Mouse (Mus musculus): ENCODE measurements around the gene Adcy7.
A peak's percentile ranks its signal among the peaks of the same experiment; 100 is the strongest.

Gene Adcy7

DNA sequence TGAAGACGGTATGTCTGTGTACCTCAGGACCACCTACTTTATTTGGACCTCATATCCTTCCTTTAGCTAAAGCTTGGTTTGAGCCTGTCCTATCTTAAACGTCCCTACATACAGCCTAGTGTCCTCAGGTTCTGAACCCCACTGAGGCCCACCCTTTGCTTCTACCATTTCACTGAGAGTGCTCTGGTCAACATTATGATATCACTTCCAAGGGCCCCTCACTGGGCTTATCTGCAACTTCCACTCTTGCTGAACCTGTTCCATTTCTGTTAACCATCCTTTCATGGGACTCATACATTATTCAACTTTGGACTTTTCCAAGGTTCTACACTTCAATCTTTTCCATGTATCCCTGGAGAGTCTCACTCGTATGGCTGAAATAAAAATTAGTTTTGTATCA lies 62.8 kb downstream of the Adcy7 start:
- DNase-seq = no peak

DNA sequence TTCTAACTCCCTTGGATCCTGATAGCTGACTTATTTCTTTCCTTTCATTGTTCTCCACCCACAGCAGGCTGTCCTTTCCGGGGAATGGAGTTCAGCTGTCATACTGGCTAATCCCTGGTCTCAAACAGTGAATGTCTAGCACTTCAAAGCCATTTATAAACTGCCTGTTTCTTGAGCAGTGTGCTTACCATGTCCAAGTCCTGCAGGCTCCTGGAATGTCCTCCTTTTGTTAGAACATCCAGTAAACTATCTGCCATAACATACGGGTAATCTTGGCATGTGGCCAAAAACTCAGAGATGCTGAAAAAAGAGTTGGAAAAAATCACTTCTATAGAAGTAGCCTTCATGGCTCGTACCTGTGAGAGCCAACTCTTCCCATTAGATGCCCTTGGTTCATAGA lies 67.0 kb downstream of the Adcy7 start:
- DNase-seq = peak; percentile 36 to 58

DNA sequence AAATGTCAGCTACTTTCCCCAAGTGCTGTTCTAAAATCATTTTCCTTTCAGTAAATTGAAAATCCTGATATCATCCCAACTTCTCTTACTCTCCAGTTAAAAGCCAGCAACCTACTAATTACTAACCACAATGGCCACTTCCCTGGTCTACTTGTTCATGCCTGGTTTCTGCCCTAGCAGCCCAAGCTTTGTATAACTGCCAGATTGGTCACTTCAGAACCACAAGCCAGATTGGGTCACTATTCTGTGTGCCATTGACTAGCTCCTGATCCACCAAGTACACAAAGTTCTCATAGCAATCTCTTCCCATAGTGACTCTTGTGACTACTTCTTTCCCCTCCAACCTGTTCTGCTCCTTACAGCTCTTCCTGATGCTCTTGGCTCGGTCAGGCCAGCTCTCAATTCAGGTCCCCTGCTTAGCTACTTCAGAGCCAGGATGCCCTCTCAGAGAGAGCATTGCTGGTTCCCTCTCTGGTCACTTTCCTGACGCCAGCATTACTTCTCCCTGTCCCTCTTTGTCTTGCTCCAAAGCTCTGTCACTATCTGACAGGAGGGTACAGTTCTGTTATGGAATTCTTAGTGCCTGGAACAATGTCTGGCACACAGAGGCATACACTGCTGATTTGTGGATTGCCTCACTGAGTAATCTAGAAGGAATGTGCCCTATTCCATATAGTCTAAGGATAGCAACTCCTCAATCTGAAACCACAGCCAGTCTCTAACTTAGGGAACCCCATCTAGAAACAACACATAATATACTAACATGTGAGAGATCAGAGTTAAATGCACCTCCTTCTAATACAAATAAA lies 67.9 kb downstream of the Adcy7 start:
- DNase-seq = no peak

DNA sequence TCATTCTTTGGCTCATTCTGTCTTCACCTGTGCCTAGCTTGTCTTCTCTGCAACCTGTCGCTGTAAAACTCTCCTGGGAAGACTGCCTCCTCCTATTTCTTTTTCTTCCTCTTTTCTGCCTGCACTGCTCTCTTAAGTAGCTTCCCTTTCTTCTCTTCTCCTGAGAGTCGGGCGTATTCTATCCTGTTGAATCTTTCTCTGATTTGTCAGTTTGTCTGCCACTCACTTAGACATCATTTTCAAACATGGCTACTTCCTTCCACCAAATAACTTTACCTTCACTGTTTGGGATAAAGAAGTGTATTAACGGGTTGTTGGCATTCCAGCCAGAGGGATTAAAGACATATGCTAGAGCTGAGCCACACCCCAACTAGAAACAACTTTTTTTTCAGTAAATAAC lies 69.8 kb downstream of the Adcy7 start:
- DNase-seq = no peak

DNA sequence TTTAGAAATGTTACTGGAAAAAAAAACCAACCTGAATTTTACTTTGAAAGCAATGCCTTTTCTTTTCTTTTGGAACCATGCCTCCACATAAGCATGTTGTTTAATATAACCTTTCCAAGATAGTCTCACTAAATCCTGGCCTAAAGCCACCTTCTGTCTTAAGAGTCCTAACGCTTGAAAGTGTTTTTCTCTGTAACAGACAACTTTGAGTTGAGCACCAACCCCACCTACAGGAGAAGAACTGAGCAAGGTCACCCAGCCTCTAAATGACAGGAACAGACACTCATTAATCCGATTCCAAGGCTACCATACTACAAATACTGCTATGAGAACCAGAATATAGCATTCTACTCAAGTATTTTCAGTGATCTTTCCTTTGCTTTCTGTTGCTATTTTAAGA lies 76.8 kb downstream of the Adcy7 start:
- DNase-seq = no peak

DNA sequence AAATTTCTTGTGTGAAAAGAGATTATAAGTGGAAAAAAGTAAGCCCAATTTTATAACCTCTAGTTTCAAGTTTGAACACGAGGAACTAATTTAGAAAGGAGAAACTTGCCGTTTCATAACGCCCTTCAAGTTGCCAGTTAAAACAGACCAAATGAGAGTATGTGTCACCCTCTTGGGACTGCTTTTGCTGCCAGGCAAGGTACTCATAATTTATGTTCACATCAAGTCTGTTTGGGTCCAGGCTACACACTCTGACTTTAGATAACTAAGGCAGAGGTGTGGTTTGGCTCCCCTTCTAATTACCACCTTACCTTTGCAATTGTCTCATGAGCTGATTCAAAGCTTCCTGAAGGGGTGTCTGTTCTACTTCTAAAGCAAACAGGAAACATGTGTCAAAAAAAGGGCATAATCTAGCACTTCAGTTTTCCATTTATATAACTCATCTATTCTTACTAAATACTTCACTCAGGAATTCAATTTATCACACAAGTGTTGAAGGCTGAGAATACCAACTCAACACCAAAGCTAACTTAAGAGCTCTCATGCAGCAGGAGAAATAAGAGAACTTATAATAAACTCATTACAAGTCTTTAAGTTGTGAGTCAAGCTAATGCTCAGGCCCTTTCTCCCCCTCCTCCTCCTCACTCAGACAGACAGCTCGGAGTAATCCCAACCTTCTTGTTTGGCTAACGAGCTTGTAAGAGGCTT lies 85.2 kb downstream of the Adcy7 start:
- DNase-seq = no peak

DNA sequence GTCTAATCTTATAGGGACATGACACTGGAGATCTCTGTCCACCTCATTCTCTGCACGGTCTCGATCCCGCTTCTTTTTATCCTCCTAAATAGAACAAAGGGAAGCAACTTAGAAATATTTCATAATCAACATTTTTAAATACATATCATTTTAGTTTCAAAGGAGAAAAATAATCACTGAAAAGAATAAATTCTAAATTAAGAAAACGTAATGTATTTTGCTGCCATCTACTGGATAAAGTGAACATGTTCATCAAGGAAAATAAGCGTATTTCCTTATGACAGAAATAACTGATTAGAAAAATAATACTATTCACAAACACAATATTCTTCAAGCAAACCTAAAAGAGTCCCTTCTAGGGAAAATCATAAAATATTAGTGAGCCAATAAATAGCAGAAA lies 85.7 kb downstream of the Adcy7 start:
- no peak for DNase-seq

DNA sequence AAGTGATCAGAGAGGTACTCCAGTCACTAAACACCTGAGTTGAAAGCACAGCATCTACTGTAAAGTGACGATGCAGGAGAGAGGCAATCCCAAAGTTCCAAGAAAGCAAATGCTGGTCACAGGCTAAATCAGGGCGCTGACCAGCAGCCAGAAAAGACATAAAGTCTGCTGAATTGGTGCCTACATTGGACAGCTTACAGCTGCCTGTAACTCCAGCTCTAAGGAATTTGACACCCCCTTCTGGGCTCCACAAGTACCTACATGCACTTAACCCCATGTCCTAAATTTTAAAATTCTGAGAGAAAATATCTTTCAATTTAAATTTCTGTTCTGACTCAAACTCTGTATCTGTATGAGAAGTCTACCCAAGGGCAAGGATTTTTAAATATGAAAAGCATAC lies 87.8 kb downstream of the Adcy7 start:
- no peak for DNase-seq

DNA sequence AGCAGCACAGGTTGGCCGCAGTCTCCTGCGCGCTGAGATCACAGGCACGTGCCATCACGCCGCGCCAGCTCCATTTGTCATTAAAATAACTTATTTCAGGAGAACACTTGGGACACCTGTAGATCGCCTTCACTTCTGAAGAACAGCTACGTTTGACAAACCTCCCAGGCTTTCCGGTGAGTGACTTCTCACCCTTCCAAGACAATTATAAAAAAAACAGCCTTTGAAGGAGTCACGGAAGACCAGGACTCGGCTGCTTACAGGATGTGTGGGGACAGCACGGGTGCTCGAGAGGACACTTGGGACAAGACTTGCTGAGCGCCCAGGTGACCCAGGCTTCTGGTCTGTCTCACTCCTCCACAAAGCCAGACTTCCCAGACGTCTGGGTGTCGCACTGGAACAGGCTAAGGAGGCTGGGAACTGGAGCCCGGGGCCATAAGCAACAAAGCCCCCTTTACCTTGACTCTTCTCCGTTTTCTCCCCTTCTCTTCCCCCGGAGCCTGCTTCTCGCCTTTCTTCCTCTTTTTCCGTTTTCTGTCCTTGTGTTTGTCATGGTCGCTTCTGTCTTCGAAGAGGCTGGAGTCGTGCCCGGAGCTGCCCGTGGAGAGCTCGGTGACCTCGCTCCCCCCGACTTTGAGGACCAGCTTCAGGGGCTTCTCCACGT lies 89.0 kb downstream of the Adcy7 start:
- peak in 1 of 2 experiments; percentile 29 for DNase-seq

DNA sequence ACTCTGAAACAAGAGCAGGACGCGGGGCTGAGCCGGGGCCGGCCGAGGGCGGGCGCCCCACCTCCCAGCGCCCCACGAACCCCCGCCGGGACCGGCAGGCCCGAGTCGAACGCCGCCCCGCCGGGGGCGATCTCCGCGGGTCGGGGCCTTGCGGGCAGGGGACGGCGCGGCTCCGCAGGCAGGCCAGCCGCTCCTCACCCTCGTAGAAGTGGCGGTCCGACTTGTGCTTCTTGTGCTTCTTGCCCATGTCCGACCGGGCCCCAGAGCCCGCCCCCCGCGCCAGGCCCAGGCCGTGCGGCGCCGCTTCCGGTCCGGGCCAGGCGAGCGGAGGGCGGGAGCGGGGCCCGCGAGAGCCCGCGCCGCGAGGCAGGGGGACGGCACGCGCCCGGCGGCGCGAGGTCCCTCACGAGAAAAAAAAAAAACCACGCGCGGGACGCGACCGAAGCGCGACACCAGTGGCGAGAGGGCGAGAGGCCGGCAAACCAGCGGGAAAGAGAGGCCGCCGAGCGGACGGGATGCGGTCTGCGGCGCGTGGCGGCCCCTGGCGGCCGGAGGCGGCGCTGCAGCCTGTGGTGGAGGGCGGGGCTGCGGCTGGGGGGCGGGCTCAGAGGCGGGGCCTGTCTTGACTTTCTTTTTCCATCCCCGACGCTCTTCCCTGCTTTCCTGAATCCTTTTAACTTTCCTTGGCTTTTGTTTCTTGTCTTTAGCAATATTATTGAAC lies 89.7 kb downstream of the Adcy7 start, which contains the start of gene Brd7:
Gene Brd7, minus strand, starts transcription at position 487 of the 721 bp plus-strand sequence.
- DNase-seq = peak; percentile 94 to 96

DNA sequence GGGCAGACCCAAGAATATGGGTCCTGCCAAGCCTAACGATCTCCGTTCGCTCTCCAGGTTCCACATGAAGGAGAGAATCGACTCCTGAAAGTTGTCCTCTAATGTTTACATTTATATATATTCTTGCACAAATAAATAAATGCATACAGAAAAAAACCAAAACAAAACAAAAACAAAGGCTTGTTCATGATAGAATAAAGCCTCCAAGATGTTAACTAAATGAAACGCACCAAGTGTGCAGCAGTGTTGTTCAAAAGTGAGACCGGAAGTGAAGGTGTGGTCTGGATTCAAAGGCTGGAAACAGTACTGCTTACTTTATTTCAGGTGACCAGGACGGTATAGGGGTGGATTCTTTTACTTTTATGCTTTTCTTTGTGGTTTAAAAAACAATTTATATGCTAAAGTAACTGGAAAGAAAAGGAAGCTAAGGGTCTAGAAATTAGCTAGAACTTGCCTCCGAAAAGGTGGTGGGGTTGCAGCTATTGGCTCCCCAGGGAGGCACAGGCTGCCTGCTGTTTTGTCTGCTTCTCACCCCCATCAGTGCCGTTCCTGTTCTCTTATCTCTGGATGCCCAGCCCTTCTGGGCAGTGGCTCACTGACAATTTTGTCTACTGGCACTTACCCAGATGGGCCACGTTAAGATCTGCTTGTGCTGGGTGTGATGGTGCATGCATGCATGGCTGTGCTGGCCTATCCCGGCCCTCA lies 90.4 kb downstream of the Adcy7 start:
- peak; percentile 53 to 58 for DNase-seq

DNA sequence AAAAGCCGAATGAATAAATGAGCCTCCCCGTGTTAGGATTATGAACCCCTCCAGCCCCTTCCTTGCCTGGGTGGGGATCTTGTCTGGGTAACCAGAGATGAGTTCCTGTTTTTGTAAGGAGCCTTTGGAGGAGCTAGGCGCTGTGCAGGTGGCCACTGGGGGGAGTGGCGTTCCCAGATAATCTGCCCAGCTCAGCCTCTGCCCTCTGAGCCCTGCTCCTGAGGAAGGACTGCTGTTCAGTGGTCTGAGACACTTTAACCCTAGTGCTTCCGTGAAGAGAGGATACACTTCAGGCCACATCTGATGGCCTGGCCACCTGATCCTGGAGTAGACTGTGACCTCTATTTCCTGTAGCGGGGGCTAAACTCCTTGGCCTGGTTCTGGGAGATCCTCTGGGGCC lies 97.0 kb downstream of the Adcy7 start:
- DNase-seq = peak; percentile 60 to 62

DNA sequence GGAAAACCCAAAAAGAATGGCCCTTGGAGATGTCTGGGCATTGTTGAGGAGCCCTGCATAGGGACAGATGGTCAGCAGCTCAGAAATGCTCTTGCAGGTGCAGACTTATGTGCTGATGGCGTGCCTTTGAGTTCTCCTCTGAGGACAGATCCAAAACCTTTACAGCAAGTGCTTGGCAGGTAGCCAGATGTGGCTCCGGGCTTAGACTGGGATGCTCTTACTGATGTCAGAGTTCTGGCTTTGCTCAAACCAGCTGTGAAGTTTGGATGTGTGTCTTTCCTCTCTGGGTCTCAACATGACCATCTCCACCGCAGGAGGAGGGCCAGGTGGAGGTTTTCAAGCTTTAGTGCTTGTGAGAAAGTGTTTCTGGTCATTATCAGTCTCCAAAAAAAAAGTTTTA lies 97.6 kb downstream of the Adcy7 start:
- peak in 1 of 2 experiments; percentile 30 for DNase-seq

DNA sequence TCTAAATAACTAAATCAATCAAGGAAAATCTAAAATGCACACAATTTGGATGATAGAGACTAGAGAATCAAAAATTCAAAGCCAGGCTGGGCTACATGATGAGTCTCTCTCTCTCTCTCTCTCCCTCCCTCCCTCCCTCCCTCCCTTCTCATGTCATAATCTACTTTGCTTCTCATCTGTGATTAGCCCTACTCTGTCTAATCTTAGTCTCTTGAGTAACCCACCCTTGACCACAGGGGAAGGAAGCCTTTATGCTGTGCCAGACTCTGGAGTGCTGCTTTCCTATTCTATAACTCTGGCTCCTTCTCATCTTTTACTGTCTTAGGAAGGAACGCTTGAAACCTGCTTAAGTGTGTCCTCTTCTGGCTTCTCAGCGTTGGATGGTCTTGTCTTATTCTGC lies 99.3 kb downstream of the Adcy7 start:
- DNase-seq = no peak

DNA sequence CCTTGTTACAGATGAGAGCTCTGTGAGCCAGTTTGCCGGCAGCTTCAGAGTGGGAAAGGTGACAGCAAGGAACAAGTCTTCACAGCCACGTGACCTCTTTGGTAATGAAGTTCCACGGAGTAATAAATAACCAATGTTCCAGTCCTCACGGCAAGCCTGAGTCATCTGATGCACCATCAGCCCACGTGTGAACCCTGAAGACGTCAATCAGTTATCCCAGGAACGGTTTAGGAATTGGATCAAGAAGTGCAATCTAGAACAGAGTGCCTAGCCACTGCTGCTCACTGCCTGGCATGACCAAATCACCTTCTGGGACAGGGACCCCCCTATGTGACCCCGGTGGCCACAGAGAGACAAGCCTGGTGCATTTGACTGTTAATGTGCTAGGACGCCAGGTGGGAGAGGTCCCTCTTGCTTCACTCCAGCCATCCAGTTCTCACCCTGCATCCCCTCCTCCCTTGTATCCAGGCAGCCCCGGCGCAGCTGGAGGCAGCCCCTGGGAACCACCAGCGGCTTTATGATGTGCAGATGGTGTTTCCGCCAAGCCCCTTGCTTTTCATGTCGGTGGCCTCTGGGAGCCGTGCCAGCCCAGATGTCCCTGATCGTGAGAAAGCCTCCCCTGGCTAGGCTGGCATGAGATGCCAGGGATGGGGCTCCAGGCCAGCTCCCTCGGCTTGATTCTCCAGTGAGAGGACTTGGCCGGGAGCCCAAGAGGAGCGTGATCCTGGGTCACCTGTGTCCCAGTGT lies 104.8 kb downstream of the Adcy7 start:
- DNase-seq = peak; percentile 65 to 78

Data from cerebellum, postnatal 14 days (tissue).